Comparison of ENCODE assay signal across 9 mouse cellular contexts in genomic region chr2:118511779-118512417, GRCm38 (mm10). TPM values are rescaled to one million over a fixed set of nuclear protein-coding genes. Genes with fewer than 3 reads are reported as not detected.
DNase-seq lines count a peak whose midpoint lies in the region; ATAC-seq and TF ChIP-seq lines count a peak whose summit lies in the region.
"Had no signal": no experiment of that assay in that cellular context is flagged by ENCODE, and none has a peak within 500 bp of the region (broad histone marks: within the 10 kb centered on the region; RNA-seq: fewer than 3 reads in every experiment).

No protein-coding gene starts in this region.

- H3K9me3 ChIP-seq in intestine, embryonic 15.5 days, result no peaks in the 10 kb centered on the region
- no peaks in the 10 kb centered on the region for H3K9me3 ChIP-seq in intestine, embryonic 16.5 days (ENCODE audit: control insufficient read depth, low read length)
- no peaks in the 10 kb centered on the region for H3K9me3 ChIP-seq in embryonic facial prominence, embryonic 15.5 days (replicated peaks)

- H3K4me2 ChIP-seq in intestine, embryonic 15.5 days (replicated peaks), result no peak overlapping the region
- no peak overlapping the region for H3K4me2 ChIP-seq in intestine, embryonic 16.5 days (ENCODE audit: low read depth, low read length)
- H3K4me2 ChIP-seq in embryonic facial prominence, embryonic 15.5 days (replicated peaks), result no peak overlapping the region

- H3K9ac ChIP-seq in intestine, embryonic 15.5 days, result no peak overlapping the region
- no peak overlapping the region; the same call in 1 of the 2 replicates for H3K9ac ChIP-seq in intestine, embryonic 16.5 days (ENCODE audit: low read depth, low read length)
- H3K9ac ChIP-seq in embryonic facial prominence, embryonic 15.5 days, result no peak overlapping the region

- no peak for TF ChIP-seq POLR2A in bone marrow macrophage, adult 2 months (IDR thresholded peaks at IDR 0.05; ENCODE audit: borderline replicate concordance, low read depth, low read length)

- peak overlapping the region; percentile 27; the same call in 1 of the 2 replicates for H3K27ac ChIP-seq in intestine, embryonic 15.5 days
- no peak overlapping the region; the same call in 1 of the 2 replicates for H3K27ac ChIP-seq in intestine, embryonic 16.5 days (ENCODE audit: low read length)
- peak overlapping the region; percentile 93 for H3K27ac ChIP-seq in bone marrow macrophage, adult 2 months (ENCODE audit: insufficient read depth, low read depth, low read length)
- 0 out of 2 replicates have a peak overlapping the region, but pooled peaks have one; percentile 7 for H3K27ac ChIP-seq in embryonic facial prominence, embryonic 15.5 days (replicated peaks)
- no peak overlapping the region for H3K27ac ChIP-seq in layer of hippocampus, adult 2 months

- H3K4me1 ChIP-seq in intestine, embryonic 15.5 days (replicated peaks), result peaks cover 14% of the 10 kb centered on the region
- H3K4me1 ChIP-seq in intestine, embryonic 16.5 days (ENCODE audit: control insufficient read depth, insufficient read depth, low read length), result peaks cover 14% of the 10 kb centered on the region
- H3K4me1 ChIP-seq in bone marrow macrophage, adult 2 months (ENCODE audit: control insufficient read depth, insufficient read depth, low read length), result peaks cover 53% of the 10 kb centered on the region
- H3K4me1 ChIP-seq in embryonic facial prominence, embryonic 15.5 days, result peaks cover 36% of the 10 kb centered on the region

- no peaks in the 10 kb centered on the region for H3K36me3 ChIP-seq in intestine, embryonic 15.5 days
- H3K36me3 ChIP-seq in intestine, embryonic 16.5 days (ENCODE audit: control insufficient read depth, insufficient read depth, low read length), result no peaks in the 10 kb centered on the region
- H3K36me3 ChIP-seq in embryonic facial prominence, embryonic 15.5 days, result no peaks in the 10 kb centered on the region

- WGBS in intestine, embryonic 15.5 days, result 58% methylated on average over 11 of the region's 11 CpGs
- WGBS in intestine, embryonic 16.5 days, result 57% methylated on average over 11 of the region's 11 CpGs
- 52% methylated on average over 11 of the region's 11 CpGs for WGBS in embryonic facial prominence, embryonic 15.5 days

- no peak for ATAC-seq in intestine, embryonic 15.5 days
- ATAC-seq in intestine, embryonic 16.5 days, result no peak
- ATAC-seq in embryonic facial prominence, embryonic 15.5 days (ENCODE audit: insufficient number of reproducible peaks, low FRiP score, low TSS enrichment, low read depth), result no peak

- peak; percentile 40 for DNase-seq in kidney, postnatal 10 days
- DNase-seq in retina, postnatal 1 day, result no peak
- no peak for DNase-seq in layer of hippocampus, adult 2 months (ENCODE audit: low spot score in 2 of 2)
- no peak for DNase-seq in right cerebral cortex, postnatal 36 days (ENCODE audit: low spot score in 2 of 2)
- DNase-seq: right cerebral cortex, postnatal 25 days had no signal

- H3K27me3 ChIP-seq in intestine, embryonic 15.5 days (replicated peaks), result no peaks in the 10 kb centered on the region
- H3K27me3 ChIP-seq in intestine, embryonic 16.5 days (replicated peaks; ENCODE audit: control insufficient read depth, insufficient read depth, low read length), result no peaks in the 10 kb centered on the region
- H3K27me3 ChIP-seq in embryonic facial prominence, embryonic 15.5 days, result no peaks in the 10 kb centered on the region

- TF ChIP-seq CTCF in bone marrow macrophage, adult 2 months (IDR thresholded peaks at IDR 0.05; ENCODE audit: low read depth, low read length), result no peak
- no peak for TF ChIP-seq CTCF in layer of hippocampus, adult 2 months (conservative IDR thresholded peaks at IDR 0.05)

- H3K4me3 ChIP-seq in intestine, embryonic 15.5 days (replicated peaks), result no peak overlapping the region
- no peak overlapping the region for H3K4me3 ChIP-seq in intestine, embryonic 16.5 days (ENCODE audit: low read length)
- H3K4me3 ChIP-seq in bone marrow macrophage, adult 2 months (ENCODE audit: insufficient read depth, low read length), result no peak overlapping the region
- H3K4me3 ChIP-seq in embryonic facial prominence, embryonic 15.5 days (replicated peaks), result no peak overlapping the region
- H3K4me3 ChIP-seq in layer of hippocampus, adult 2 months, result no peak overlapping the region

RNA-seq across cellular contexts. Expression of gene Srp14, which starts 32.4 kb away (rescaled TPM):
- 196 and 209 TPM in 2 replicates for polyA plus RNA-seq in intestine, embryonic 15.5 days (2015; fragmentation: Nextera tagmentation; extraction: Ambion mirVana)
- polyA plus RNA-seq in intestine, embryonic 16.5 days (2015; fragmentation: Nextera tagmentation; extraction: Ambion mirVana), result 191 and 204 TPM in 2 replicates
- 252 and 297 TPM in 2 replicates for polyA plus RNA-seq in bone marrow macrophage, adult 2 months (2012; ENCODE audit: insufficient read depth, insufficient read length, missing spikeins)
- 258 and 285 TPM in 2 replicates for polyA plus RNA-seq in embryonic facial prominence, embryonic 15.5 days (2015; fragmentation: Nextera tagmentation; extraction: Ambion mirVana)
- total RNA-seq in layer of hippocampus, adult 2 months (2021), result 100 to 1,000 TPM; 181 TPM

RNA-seq across cellular contexts. Expression of gene Bmf, which starts 37.6 kb away (rescaled TPM):
- 2.8 and 3.0 TPM in 2 replicates for polyA plus RNA-seq in intestine, embryonic 15.5 days (2015; fragmentation: Nextera tagmentation; extraction: Ambion mirVana)
- polyA plus RNA-seq in intestine, embryonic 16.5 days (2015; fragmentation: Nextera tagmentation; extraction: Ambion mirVana), result 2.3 and 2.4 TPM in 2 replicates
- polyA plus RNA-seq in bone marrow macrophage, adult 2 months (2012; ENCODE audit: insufficient read depth, insufficient read length, missing spikeins), result 30.0 and 44.1 TPM in 2 replicates
- polyA plus RNA-seq in embryonic facial prominence, embryonic 15.5 days (2015; fragmentation: Nextera tagmentation; extraction: Ambion mirVana), result 5.1 and 6.7 TPM in 2 replicates
- total RNA-seq in layer of hippocampus, adult 2 months (2021), result 1 to 10 TPM; 1.9 to 2.8 TPM

Comparison
In these comparisons a context has a peak if more than half of its experiments do, and no peak if none do; other contexts are left out.
1. H3K27ac ChIP-seq: peak in intestine, embryonic 15.5 days (single experiment), bone marrow macrophage, adult 2 months (single experiment) and embryonic facial prominence, embryonic 15.5 days (single experiment); none in intestine, embryonic 16.5 days (single experiment) and layer of hippocampus, adult 2 months (single experiment).